Mouse (Mus musculus): ENCODE data around the gene Setd3. TPM values are rescaled to one million over a fixed set of nuclear protein-coding genes. Genes with fewer than 3 reads are reported as not detected.

Gene Setd3
- polyA plus RNA-seq, 1 experiment from 2014 or later, result 88.8 TPM

Other genes with a start within 250 kb of the Setd3 start
- gene Bcl11b, start 175.7 kb downstream of the Setd3 start, polyA plus RNA-seq (2015; fragmentation: Nextera tagmentation; extraction: Ambion mirVana), result 2.1 and 2.8 TPM in 2 replicates
- 2.4 and 4.4 TPM in 2 replicates for gene Ccnk, start 265 bp upstream of the Setd3 start, polyA plus RNA-seq (2015; fragmentation: Nextera tagmentation; extraction: Ambion mirVana)
- gene Ccdc85c, start 96.1 kb upstream of the Setd3 start, polyA plus RNA-seq (2015; fragmentation: Nextera tagmentation; extraction: Ambion mirVana), result 4.6 and 5.5 TPM in 2 replicates
- 0.88 and 0.91 TPM in 2 replicates for gene Hhipl1, start 127.0 kb upstream of the Setd3 start, polyA plus RNA-seq (2015; fragmentation: Nextera tagmentation; extraction: Ambion mirVana)
- 6.5 and 7.4 TPM in 2 replicates for gene Cyp46a1, start 155.1 kb upstream of the Setd3 start, polyA plus RNA-seq (2015; fragmentation: Nextera tagmentation; extraction: Ambion mirVana)
- gene Eml1, start 191.6 kb upstream of the Setd3 start, polyA plus RNA-seq (2015; fragmentation: Nextera tagmentation; extraction: Ambion mirVana), result 121 and 122 TPM in 2 replicates

All from lung, embryonic 16.5 days (tissue).